Mouse (Mus musculus) liver, postnatal 0 days (tissue): ENCODE data around the gene Znhit2.

Source experiments
- CTCF ChIP-seq: sonication (generic); IDR thresholded peaks from 2 replicates; pipeline ENCODE4 v1.5.1; 2016; ENCODE audit warnings: antibody characterized with exemption, low read depth
- EP300 ChIP-seq: IDR thresholded peaks from 2 replicates; pipeline ENCODE4 v1.6.1; 2016; ENCODE audit warnings: antibody characterized with exemption, low read depth, mild to moderate bottlenecking

- TF ChIP-seq CTCF = peak; percentile 20; the same call in 1 of the 2 replicates
- TF ChIP-seq EP300 = no peak
These were observed 41.3 kb downstream of the Znhit2 start for GRCm38 (mm10) chr19:6102169-6102853.
